Comparison of ENCODE assay signal across 34 mouse cellular contexts in genomic region chr9:7544923-7545457, GRCm38 (mm10). TPM values are rescaled to one million over a fixed set of nuclear protein-coding genes. Genes with fewer than 3 reads are reported as not detected.
DNase-seq lines count a peak whose midpoint lies in the region; ATAC-seq and TF ChIP-seq lines count a peak whose summit lies in the region.
"Had no signal": no experiment of that assay in that cellular context is flagged by ENCODE, and none has a peak within 500 bp of the region (broad histone marks: within the 10 kb centered on the region; RNA-seq: fewer than 3 reads in every experiment).

No protein-coding gene starts in this region.

- peak; percentile 15 for DNase-seq in heart, adult 8-10 months (ENCODE audit: low spot score)
- DNase-seq in kidney, adult 8-10 months, result no peak
- DNase-seq in lung, postnatal 0 days (ENCODE audit: low spot score), result no peak
- no peak for DNase-seq in lung, postnatal 25 days (ENCODE audit: low spot score)
- DNase-seq: cerebellum, adult 2 months; cerebellum, postnatal 25 days; gastrocnemius, postnatal 10 days; liver; retina, postnatal 1 day; right cerebral cortex, postnatal 25 days; spleen, adult 18-20 months; thymus, adult 18-20 months; thymus, postnatal 4 days had no signal

- no peaks in the 10 kb centered on the region for H3K9me3 ChIP-seq in heart, embryonic 11.5 days (replicated peaks; ENCODE audit: control insufficient read depth, low read length)
- H3K9me3 ChIP-seq in kidney, embryonic 16.5 days (ENCODE audit: low read length), result no peaks in the 10 kb centered on the region
- no peaks in the 10 kb centered on the region for H3K9me3 ChIP-seq in lung, postnatal 0 days (ENCODE audit: low read length)
- no peaks in the 10 kb centered on the region for H3K9me3 ChIP-seq in stomach, embryonic 15.5 days
- H3K9me3 ChIP-seq: embryonic facial prominence, embryonic 13.5 days; forebrain, embryonic 13.5 days; limb, embryonic 10.5 days; liver, embryonic 15.5 days; midbrain, embryonic 10.5 days; neural tube, embryonic 13.5 days had no signal

- TF ChIP-seq EP300 in lung, postnatal 0 days (IDR thresholded peaks at IDR 0.05), result no peak

- no peak for TF ChIP-seq CTCF in lung, postnatal 0 days (IDR thresholded peaks at IDR 0.05)

- H3K9ac ChIP-seq in heart, embryonic 11.5 days (ENCODE audit: low read depth, low read length), result no peak overlapping the region
- H3K9ac ChIP-seq in kidney, embryonic 16.5 days (replicated peaks; ENCODE audit: low read length), result no peak overlapping the region
- H3K9ac ChIP-seq in lung, postnatal 0 days (replicated peaks; ENCODE audit: low read depth), result no peak overlapping the region
- no peak overlapping the region for H3K9ac ChIP-seq in stomach, embryonic 15.5 days
- H3K9ac ChIP-seq: embryonic facial prominence, embryonic 13.5 days; forebrain, embryonic 13.5 days; liver, embryonic 15.5 days; neural tube, embryonic 13.5 days had no signal

- 52% methylated on average over 1 of the region's 1 CpGs for WGBS in heart, embryonic 11.5 days (ENCODE audit: insufficient replicate concordance)
- WGBS in kidney, embryonic 16.5 days, result 55% methylated on average over 1 of the region's 1 CpGs
- WGBS in lung, postnatal 0 days, result 25% methylated on average over 1 of the region's 1 CpGs
- WGBS in stomach, embryonic 15.5 days, result 38% methylated on average over 1 of the region's 1 CpGs

- no peaks in the 10 kb centered on the region for H3K4me1 ChIP-seq in heart, embryonic 11.5 days (ENCODE audit: control insufficient read depth, insufficient read depth, low read length)
- no peaks in the 10 kb centered on the region for H3K4me1 ChIP-seq in kidney, embryonic 16.5 days (ENCODE audit: insufficient read depth, low read length)
- H3K4me1 ChIP-seq in lung, postnatal 0 days (ENCODE audit: insufficient read depth, low read depth, low read length), result no peaks in the 10 kb centered on the region
- H3K4me1 ChIP-seq in stomach, embryonic 15.5 days, result peaks cover 5% of the 10 kb centered on the region; the same call in 1 of the 2 replicates
- H3K4me1 ChIP-seq: embryonic facial prominence, embryonic 13.5 days; forebrain, embryonic 13.5 days; limb, embryonic 10.5 days; liver, embryonic 15.5 days; midbrain, embryonic 10.5 days; neural tube, embryonic 13.5 days had no signal

- H3K4me3 ChIP-seq in heart, embryonic 11.5 days (ENCODE audit: low read depth, low read length), result no peak overlapping the region
- no peak overlapping the region for H3K4me3 ChIP-seq in kidney, embryonic 16.5 days (ENCODE audit: low read length)
- H3K4me3 ChIP-seq in lung, postnatal 0 days (ENCODE audit: low read depth, low read length), result no peak overlapping the region
- no peak overlapping the region for H3K4me3 ChIP-seq in stomach, embryonic 15.5 days (replicated peaks)
- H3K4me3 ChIP-seq: embryonic facial prominence, embryonic 13.5 days; erythroblast, embryonic 14.5 days; forebrain, embryonic 13.5 days; layer of hippocampus, adult 2 months; limb, embryonic 10.5 days; liver, embryonic 15.5 days; midbrain, embryonic 10.5 days; myocyte; neural tube, embryonic 13.5 days had no signal

- no peak overlapping the region for H3K27ac ChIP-seq in heart, embryonic 11.5 days (ENCODE audit: low read depth, low read length)
- H3K27ac ChIP-seq in kidney, embryonic 16.5 days (ENCODE audit: low read length), result no peak overlapping the region
- no peak overlapping the region for H3K27ac ChIP-seq in lung, postnatal 0 days (ENCODE audit: low read length)
- peak overlapping the region; percentile 31; the same call in 1 of the 2 replicates for H3K27ac ChIP-seq in stomach, embryonic 15.5 days
- H3K27ac ChIP-seq: embryonic facial prominence, embryonic 13.5 days; forebrain, embryonic 13.5 days; layer of hippocampus, adult 2 months; limb, embryonic 10.5 days; liver, embryonic 15.5 days; macrophage; midbrain, embryonic 10.5 days; neural tube, embryonic 13.5 days had no signal

- H3K36me3 ChIP-seq in heart, embryonic 11.5 days (ENCODE audit: control insufficient read depth, insufficient read depth, low read length), result no peaks in the 10 kb centered on the region
- no peaks in the 10 kb centered on the region for H3K36me3 ChIP-seq in kidney, embryonic 16.5 days (ENCODE audit: insufficient read depth, low read length)
- H3K36me3 ChIP-seq in lung, postnatal 0 days (ENCODE audit: insufficient read depth, low read length), result no peaks in the 10 kb centered on the region
- H3K36me3 ChIP-seq in stomach, embryonic 15.5 days, result no peaks in the 10 kb centered on the region
- H3K36me3 ChIP-seq: embryonic facial prominence, embryonic 13.5 days; limb, embryonic 10.5 days; liver, embryonic 15.5 days; midbrain, embryonic 10.5 days; neural tube, embryonic 13.5 days had no signal

- no peak for ATAC-seq in heart, embryonic 11.5 days (replicated peaks; ENCODE audit: insufficient number of reproducible peaks, low FRiP score, low TSS enrichment)
- ATAC-seq in kidney, embryonic 16.5 days (ENCODE audit: low FRiP score, low TSS enrichment), result peak; percentile 68
- peak; percentile 15; the same call in 1 of the 2 replicates for ATAC-seq in lung, postnatal 0 days
- ATAC-seq in stomach, embryonic 15.5 days (ENCODE audit: insufficient read depth, low FRiP score, low read depth), result no peak
- no peak for ATAC-seq in megakaryocyte-erythroid progenitor cell, adult 5-6 weeks (replicated peaks; ENCODE audit: low FRiP score, low TSS enrichment, poor library complexity, severe bottlenecking)
- ATAC-seq: CD4-positive, CD25-positive, alpha-beta regulatory T cell, adult 4 months; forebrain, embryonic 13.5 days; hindbrain, embryonic 16.5 days; midbrain, embryonic 16.5 days had no signal

- H3K4me2 ChIP-seq in heart, embryonic 11.5 days, result no peak overlapping the region
- no peak overlapping the region for H3K4me2 ChIP-seq in kidney, embryonic 16.5 days (replicated peaks; ENCODE audit: low read depth, low read length)
- no peak overlapping the region for H3K4me2 ChIP-seq in lung, postnatal 0 days (replicated peaks; ENCODE audit: low read depth, low read length)
- H3K4me2 ChIP-seq in stomach, embryonic 15.5 days, result no peak overlapping the region
- H3K4me2 ChIP-seq: embryonic facial prominence, embryonic 13.5 days; forebrain, embryonic 13.5 days; liver, embryonic 15.5 days; neural tube, embryonic 13.5 days had no signal

- no peaks in the 10 kb centered on the region for H3K27me3 ChIP-seq in heart, embryonic 11.5 days (ENCODE audit: control insufficient read depth, insufficient read depth, low read length)
- no peaks in the 10 kb centered on the region for H3K27me3 ChIP-seq in kidney, embryonic 16.5 days (ENCODE audit: insufficient read depth, low read length)
- no peaks in the 10 kb centered on the region for H3K27me3 ChIP-seq in lung, postnatal 0 days (replicated peaks; ENCODE audit: insufficient read depth, low read length)
- no peaks in the 10 kb centered on the region for H3K27me3 ChIP-seq in stomach, embryonic 15.5 days (replicated peaks)
- H3K27me3 ChIP-seq: embryonic facial prominence, embryonic 13.5 days; forebrain, embryonic 13.5 days; liver, embryonic 15.5 days; neural tube, embryonic 13.5 days had no signal

RNA-seq across cellular contexts. Expression of gene Mmp8, which starts 13.3 kb away (rescaled TPM):
- under 1 TPM in 1 of 4 experiments, not detected in 3; 0.29 TPM for total RNA-seq in heart, adult 8-10 months (2022)
- polyA plus RNA-seq in heart, embryonic 11.5 days (2014; fragmentation: Nextera tagmentation; extraction: Ambion mirVana), result not detected in 2 replicates
- polyA plus RNA-seq in kidney, embryonic 16.5 days (2015; fragmentation: Nextera tagmentation; extraction: Ambion mirVana), result 0.35 and 0.89 TPM in 2 replicates
- polyA plus RNA-seq in lung, postnatal 0 days (2015; fragmentation: Nextera tagmentation; extraction: Ambion mirVana), result 5.3 TPM in 2 replicates
- 8.3 and 11.7 TPM in 2 replicates for polyA plus RNA-seq in stomach, embryonic 15.5 days (2015; fragmentation: Nextera tagmentation; extraction: Ambion mirVana)
- 0.35 TPM in 1 of 2 replicates, not detected in the other for total RNA-seq in megakaryocyte-erythroid progenitor cell, adult 5-6 weeks (2014; fragmentation: Nextera tagmentation)
- total RNA-seq in megakaryocyte-erythroid progenitor cell, adult 5-6 weeks (2017), result 3.4 TPM in 1 of 2 replicates, not detected in the other
- total RNA-seq: heart, adult 18-20 months; layer of hippocampus, adult 2 months; layer of hippocampus, postnatal 25 days had no signal
- polyA plus RNA-seq: embryonic facial prominence, embryonic 13.5 days; erythroblast, embryonic 14.5 days; forebrain, embryonic 13.5 days; limb, embryonic 10.5 days; midbrain, embryonic 10.5 days; myocyte had no signal

RNA-seq across cellular contexts. Expression of gene Mmp27, which starts 26.2 kb away (rescaled TPM):
- total RNA-seq in heart, adult 8-10 months (2022), result under 1 TPM in 3 of 4 experiments, not detected in 1; 0.17 to 0.31 (median 0.22) TPM
- polyA plus RNA-seq in heart, embryonic 11.5 days (2014; fragmentation: Nextera tagmentation; extraction: Ambion mirVana), result not detected in 2 replicates
- polyA plus RNA-seq in kidney, embryonic 16.5 days (2015; fragmentation: Nextera tagmentation; extraction: Ambion mirVana), result not detected in 2 replicates
- 0.10 and 0.14 TPM in 2 replicates for polyA plus RNA-seq in lung, postnatal 0 days (2015; fragmentation: Nextera tagmentation; extraction: Ambion mirVana)
- polyA plus RNA-seq in stomach, embryonic 15.5 days (2015; fragmentation: Nextera tagmentation; extraction: Ambion mirVana), result 0.06 TPM in 1 of 2 replicates, not detected in the other
- total RNA-seq in megakaryocyte-erythroid progenitor cell, adult 5-6 weeks (2014; fragmentation: Nextera tagmentation), result 0.20 TPM in 1 of 2 replicates, not detected in the other
- total RNA-seq in megakaryocyte-erythroid progenitor cell, adult 5-6 weeks (2017), result 0.80 and 0.95 TPM in 2 replicates
- total RNA-seq: hematopoietic stem cell, adult 5-6 weeks; layer of hippocampus, adult 2 months; layer of hippocampus, postnatal 25 days had no signal
- polyA plus RNA-seq: cerebellum, adult 2 months; embryonic facial prominence, embryonic 13.5 days; erythroblast, embryonic 14.5 days; forebrain, embryonic 13.5 days; hindbrain, embryonic 16.5 days; limb, embryonic 10.5 days; midbrain, embryonic 10.5 days; midbrain, embryonic 16.5 days; myocyte; neural tube, embryonic 13.5 days had no signal

RNA-seq across cellular contexts. Expression of gene Mmp10, which starts 42.8 kb away (rescaled TPM):
- not detected for total RNA-seq in heart, adult 8-10 months (2022)
- not detected in 2 replicates for polyA plus RNA-seq in heart, embryonic 11.5 days (2014; fragmentation: Nextera tagmentation; extraction: Ambion mirVana)
- polyA plus RNA-seq in kidney, embryonic 16.5 days (2015; fragmentation: Nextera tagmentation; extraction: Ambion mirVana), result 0.09 TPM in 1 of 2 replicates, not detected in the other
- polyA plus RNA-seq in lung, postnatal 0 days (2015; fragmentation: Nextera tagmentation; extraction: Ambion mirVana), result not detected in 2 replicates
- polyA plus RNA-seq in stomach, embryonic 15.5 days (2015; fragmentation: Nextera tagmentation; extraction: Ambion mirVana), result 0.08 TPM in 1 of 2 replicates, not detected in the other
- not detected in 2 replicates for total RNA-seq in megakaryocyte-erythroid progenitor cell, adult 5-6 weeks (2014; fragmentation: Nextera tagmentation)
- not detected in 2 replicates for total RNA-seq in megakaryocyte-erythroid progenitor cell, adult 5-6 weeks (2017)
- total RNA-seq: adrenal gland, postnatal 14 days; gastrocnemius, postnatal 10 days; heart, adult 18-20 months; hematopoietic stem cell, adult 5-6 weeks; layer of hippocampus, adult 2 months; layer of hippocampus, postnatal 25 days had no signal
- polyA plus RNA-seq: CD4-positive, CD25-positive, alpha-beta regulatory T cell, adult 4 months; cerebellum, adult 2 months; embryonic facial prominence, embryonic 13.5 days; erythroblast, embryonic 14.5 days; forebrain, embryonic 13.5 days; hindbrain, embryonic 16.5 days; limb, embryonic 10.5 days; liver, embryonic 15.5 days; midbrain, embryonic 10.5 days; midbrain, embryonic 16.5 days; neural tube, embryonic 13.5 days had no signal

Comparison
In these comparisons a context has a peak if more than half of its experiments do, and no peak if none do; other contexts are left out.
1. ATAC-seq: peak in kidney, embryonic 16.5 days (single experiment) and lung, postnatal 0 days (single experiment); none in heart, embryonic 11.5 days (single experiment), stomach, embryonic 15.5 days (single experiment) and megakaryocyte-erythroid progenitor cell, adult 5-6 weeks (single experiment).